Mouse (Mus musculus) stomach, postnatal 0 days (tissue): ENCODE results near the gene Lrig3. TPM values are rescaled to one million over a fixed set of nuclear protein-coding genes. Genes with fewer than 3 reads are reported as not detected.

Source experiments
- ATAC-seq: fragments of 200-750 bp; cut with Nextera tagmentation; 2 replicates; pipeline ENCODE4 v1.8.0; 2017; ENCODE audit not compliant: low FRiP score, low TSS enrichment
- DNase-seq: peaks from one replicate; pipeline ENCODE4 v3.0.0-alpha.2; 2016; ENCODE audit warnings: low spot score
- H3K27ac ChIP-seq: fragments of 300-500 bp; sonication (generic); replicated peaks from 2 replicates; pipeline ENCODE4 v1.5.1; 2014; ENCODE audit warnings: mild to moderate bottlenecking, control low read depth
- H3K27me3 ChIP-seq: fragments of 300-500 bp; sonication (generic); 2 replicates; pipeline ENCODE4 v1.6.1; 2014; ENCODE audit warnings: low read length; ENCODE audit not compliant: control insufficient read depth, insufficient read depth
- H3K36me3 ChIP-seq: fragments of 300-500 bp; sonication (generic); 2 replicates; pipeline ENCODE4 v1.6.1; 2014; ENCODE audit warnings: low read length, mixed read lengths; ENCODE audit not compliant: control insufficient read depth, insufficient read depth
- H3K4me1 ChIP-seq: fragments of 300-500 bp; sonication (generic); replicated peaks from 2 replicates; pipeline ENCODE4 v1.6.1; 2014; ENCODE audit warnings: antibody characterized with exemption; ENCODE audit not compliant: control insufficient read depth, insufficient read depth
- H3K4me2 ChIP-seq: fragments of 300-500 bp; sonication (generic); replicated peaks from 2 replicates; pipeline ENCODE4 v1.6.1; 2014; ENCODE audit warnings: low read depth, mild to moderate bottlenecking, control low read depth, moderate library complexity
- H3K4me3 ChIP-seq: fragments of 300-500 bp; sonication (generic); 2 replicates; pipeline ENCODE4 v1.5.1; 2014; ENCODE audit warnings: low read depth, low read length, control low read depth
- H3K9ac ChIP-seq: fragments of 300-500 bp; sonication (generic); 2 replicates; pipeline ENCODE4 v1.6.1; 2014; ENCODE audit warnings: mild to moderate bottlenecking, low read length, control low read depth, mixed read lengths
- H3K9me3 ChIP-seq: fragments of 300-500 bp; sonication (generic); 2 replicates; pipeline ENCODE4 v1.6.1; 2016; ENCODE audit warnings: low read length; ENCODE audit not compliant: control insufficient read depth
- CTCF ChIP-seq: IDR thresholded peaks from 2 replicates; pipeline ENCODE4 v1.5.1; 2016; ENCODE audit warnings: antibody characterized with exemption, low read depth, mild to moderate bottlenecking, moderate library complexity
- EP300 ChIP-seq: optimal IDR thresholded peaks from 2 replicates; pipeline ENCODE3; 2016; ENCODE audit warnings: antibody characterized with exemption
- WGBS: fragments of 180-500 bp; shearing (Covaris S2); extraction: QIAGEN DNeasy Blood & Tissue Kit; methylation state at CpG from one replicate; pipeline ENCODE4 v1.1.7; 2014; 5-methylcytosine and 5-hydroxymethylcytosine counted together
- polyA plus RNA-seq: library from polyadenylated mRNA; unstranded; fragments of >200 nt; fragmentation: Nextera tagmentation; extraction: Ambion mirVana; gene quantifications from 2 replicates; pipeline ENCODE4 v1.2.1, GENCODE M21; 2015

The Lrig3 gene
- polyA plus RNA-seq, 1 experiment from 2014 or later, result 11.6 TPM

DNA sequence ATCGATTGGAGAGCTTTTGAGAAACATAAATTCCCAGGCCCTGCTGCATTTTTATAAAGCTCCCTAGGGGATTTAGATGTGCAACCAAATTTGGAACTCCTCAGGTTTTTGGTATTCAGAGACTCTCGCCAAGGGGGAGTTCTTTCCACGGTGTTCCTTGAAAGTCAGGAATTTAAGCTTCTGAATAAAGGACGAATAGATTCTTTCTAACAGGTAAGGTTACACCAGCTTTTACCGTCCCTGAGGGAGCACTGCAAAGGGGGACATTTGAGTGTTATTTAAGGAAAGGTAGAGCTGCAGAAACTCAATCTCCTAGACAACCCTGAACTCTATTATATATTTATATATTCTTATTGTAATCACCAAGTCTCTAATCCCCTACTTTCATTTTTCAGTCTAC lies 22.9 kb upstream of the Lrig3 start:
- DNase-seq, result no peak
- Histone ChIP-seq H3K27ac (no peak overlapping the region), H3K4me2 (no peak overlapping the region), H3K9ac (no peak overlapping the region), H3K4me3 (no peak overlapping the region), H3K27me3 (no peaks in the 10 kb centered on the region), H3K4me1 (peaks cover 5% of the 10 kb centered on the region; the same call in 1 of the 2 replicates), H3K36me3 (no peaks in the 10 kb centered on the region), H3K9me3 (no peaks in the 10 kb centered on the region)
- 39% methylated on average over 5 of the region's 5 CpGs for WGBS
- no peak for TF ChIP-seq EP300
- no peak for TF ChIP-seq CTCF
- no peak for ATAC-seq

DNA sequence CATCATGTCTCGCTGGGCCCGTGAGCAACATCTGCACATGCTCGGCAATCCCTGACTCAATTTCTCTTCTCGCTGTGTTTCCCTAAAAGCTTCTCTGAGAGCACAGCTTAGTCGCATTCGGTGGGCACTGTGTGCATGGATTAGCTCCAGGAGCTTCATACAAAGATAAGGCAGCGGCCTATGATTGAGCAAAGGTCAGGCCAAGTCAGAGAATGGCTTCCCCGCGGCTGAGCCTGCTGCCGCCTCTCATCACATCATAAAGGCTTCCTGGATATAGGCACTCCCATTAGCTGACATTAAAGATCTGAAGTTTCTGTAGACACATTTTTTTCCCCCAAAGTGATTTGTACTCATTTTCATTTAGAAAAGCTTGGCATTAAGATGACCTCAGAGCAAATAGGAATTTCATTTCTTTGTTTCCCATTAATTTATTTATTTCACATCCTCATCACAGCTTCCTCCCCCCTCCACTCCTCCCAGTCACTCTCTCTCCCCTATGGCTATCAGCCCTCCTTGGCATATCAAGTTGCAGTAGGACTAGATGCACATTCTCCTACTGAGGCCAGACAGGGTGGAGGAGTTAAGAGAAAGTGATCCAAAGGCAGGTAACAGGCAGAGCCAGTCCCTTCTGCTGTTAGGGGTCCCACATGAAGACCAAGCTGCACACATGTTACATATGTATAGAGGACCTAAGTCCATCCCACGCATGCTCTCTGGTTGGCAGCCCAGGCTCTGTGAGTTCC lies 21.0 kb upstream of the Lrig3 start:
- no peaks in the 10 kb centered on the region for H3K9me3 ChIP-seq
- no peak for ATAC-seq
- 70% methylated on average over 11 of the region's 11 CpGs for WGBS
- no peak overlapping the region for H3K4me3 ChIP-seq
- DNase-seq, result no peak
- TF ChIP-seq CTCF, result no peak
- no peak for TF ChIP-seq EP300
- no peaks in the 10 kb centered on the region for H3K4me1 ChIP-seq
- H3K4me2 ChIP-seq, result no peak overlapping the region
- no peaks in the 10 kb centered on the region for H3K27me3 ChIP-seq
- H3K36me3 ChIP-seq, result no peaks in the 10 kb centered on the region
- H3K9ac ChIP-seq, result no peak overlapping the region
- no peak overlapping the region for H3K27ac ChIP-seq

DNA sequence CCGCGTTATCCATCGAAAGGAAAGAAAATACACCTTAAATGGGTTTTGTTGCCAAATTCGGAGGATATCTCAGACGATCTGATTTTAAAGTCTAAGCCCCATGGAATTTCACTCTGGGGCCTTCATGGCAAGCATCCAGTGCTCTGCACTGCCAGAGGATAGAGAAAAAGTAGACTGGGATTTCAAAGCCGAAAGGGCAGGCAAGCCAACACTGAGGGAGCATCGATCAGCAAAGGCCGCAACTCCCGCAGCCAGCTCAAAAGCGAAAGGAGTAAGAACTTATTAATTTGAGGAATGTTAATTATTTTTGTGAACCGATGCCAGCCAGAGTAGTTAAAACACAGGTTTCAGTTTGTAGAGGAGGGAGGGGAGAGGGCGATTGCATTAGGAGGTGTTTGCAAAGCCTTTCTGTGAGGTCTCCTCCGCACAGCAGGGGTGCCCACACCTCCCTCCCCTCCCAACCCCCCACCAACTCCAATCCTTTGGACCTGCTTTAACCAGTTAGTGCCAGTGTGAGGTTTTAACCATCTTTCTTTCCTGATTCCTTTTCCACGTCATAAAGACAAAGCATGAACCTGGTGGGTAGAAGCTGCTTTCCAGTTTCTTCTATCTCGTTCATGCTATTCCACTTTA lies 17.0 kb upstream of the Lrig3 start:
- Histone ChIP-seq H3K27me3 (no peaks in the 10 kb centered on the region), H3K9ac (no peak overlapping the region), H3K4me1 (no peaks in the 10 kb centered on the region), H3K9me3 (no peaks in the 10 kb centered on the region), H3K4me3 (peak overlapping the region; percentile 13; the same call in 1 of the 2 replicates), H3K4me2 (peak overlapping the region; percentile 40), H3K27ac (no peak overlapping the region), H3K36me3 (no peaks in the 10 kb centered on the region)
- DNase-seq, result peak; percentile 30
- TF ChIP-seq CTCF, result no peak
- no peak for TF ChIP-seq EP300
- 25% methylated on average over 15 of the region's 15 CpGs for WGBS
- no peak for ATAC-seq

DNA sequence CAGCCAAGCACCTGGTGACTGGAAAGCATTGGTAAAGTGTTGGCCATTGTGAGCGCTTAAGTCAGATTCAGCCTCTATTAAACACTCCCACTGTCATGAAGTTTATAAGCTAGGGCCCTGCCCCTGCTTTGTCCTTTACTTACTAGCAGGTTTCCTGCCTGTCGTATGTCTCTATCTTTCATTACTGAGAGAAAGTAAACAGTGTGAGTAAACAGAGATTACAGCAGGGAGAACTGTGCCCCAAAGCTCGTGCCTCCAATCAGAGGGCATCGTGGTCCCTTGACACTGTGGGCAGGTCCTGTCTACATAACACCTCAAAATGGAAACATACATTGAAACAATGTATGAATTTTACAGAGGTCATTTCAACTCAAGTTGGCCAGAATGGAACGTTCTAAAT lies 14.3 kb upstream of the Lrig3 start:
- 35% methylated on average over 5 of the region's 5 CpGs for WGBS
- Histone ChIP-seq H3K27me3 (no peaks in the 10 kb centered on the region), H3K36me3 (no peaks in the 10 kb centered on the region), H3K27ac (no peak overlapping the region), H3K4me2 (no peak overlapping the region), H3K9ac (no peak overlapping the region), H3K4me3 (no peak overlapping the region), H3K4me1 (no peaks in the 10 kb centered on the region), H3K9me3 (no peaks in the 10 kb centered on the region)
- peak; percentile 48 for DNase-seq
- ATAC-seq, result peak; percentile 87
- TF ChIP-seq EP300, result no peak
- no peak for TF ChIP-seq CTCF

- Histone ChIP-seq H3K36me3 (no peaks in the 10 kb centered on the region), H3K4me1 (no peaks in the 10 kb centered on the region), H3K4me2 (no peak overlapping the region), H3K4me3 (no peak overlapping the region), H3K9ac (no peak overlapping the region), H3K9me3 (no peaks in the 10 kb centered on the region), H3K27ac (no peak overlapping the region), H3K27me3 (no peaks in the 10 kb centered on the region)
- DNase-seq (no peak), ATAC-seq (no peak)
- TF ChIP-seq CTCF (no peak), EP300 (no peak)
- 66% methylated on average over 7 of the region's 7 CpGs for WGBS
Observed at GRCm38 (mm10) chr10:125954343-125954742, 11.6 kb upstream of the Lrig3 start.
